Mouse (Mus musculus): ENCODE measurements around the gene Cdk5rap3.

The Cdk5rap3 gene

DNA sequence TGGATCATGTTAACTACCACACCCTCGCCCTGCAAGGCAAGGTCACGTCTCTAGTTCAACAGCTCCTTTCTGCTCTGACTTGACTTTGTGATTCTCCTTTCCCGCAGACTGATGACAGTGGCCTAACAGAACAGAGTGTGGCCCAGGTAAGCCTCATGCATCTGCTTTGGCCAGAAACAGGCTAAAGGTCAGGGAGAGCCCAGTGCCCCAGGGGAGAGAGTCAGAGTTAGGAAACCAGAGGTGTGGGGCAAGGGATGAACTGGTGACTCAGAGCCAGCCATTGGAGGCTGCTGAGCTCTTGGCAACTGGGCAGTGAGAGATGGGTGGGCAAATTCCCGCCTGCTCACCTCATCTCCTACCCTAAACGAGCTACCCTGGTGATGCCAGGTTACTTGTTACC, 58.9 kb downstream of the Cdk5rap3 start:
- no peak for DNase-seq (ENCODE audit: low spot score)

Data from ovary, postnatal 10 days (tissue).